Mouse (Mus musculus): ENCODE data around the gene Npm3. TPM values are rescaled to one million over a fixed set of nuclear protein-coding genes. Genes with fewer than 3 reads are reported as not detected.
A peak's percentile ranks its signal among the peaks of the same experiment; 100 is the strongest.

Gene Npm3
- polyA plus RNA-seq, 1 experiment from 2014 or later: 14.7 TPM

GRCm38 (mm10) chr19:45740233-45740632 is 9.2 kb downstream of the Npm3 start:
- Histone ChIP-seq H3K9me3 (no peaks in the 10 kb centered on the region), H3K4me2 (replicated peaks) (no peak overlapping the region), H3K4me3 (replicated peaks) (no peak overlapping the region), H3K4me1 (replicated peaks) (peaks cover 26% of the 10 kb centered on the region), H3K9ac (no peak overlapping the region), H3K27me3 (replicated peaks) (peaks cover 95% of the 10 kb centered on the region), H3K36me3 (no peaks in the 10 kb centered on the region), H3K27ac (no peak overlapping the region)
- no peak for ATAC-seq
- 11% methylated on average over 13 of the region's 13 CpGs for WGBS

GRCm38 (mm10) chr19:45738521-45738920 is 10.9 kb downstream of the Npm3 start:
- Histone ChIP-seq H3K4me2 (replicated peaks) (no peak overlapping the region), H3K9ac (no peak overlapping the region), H3K4me1 (replicated peaks) (peaks cover 29% of the 10 kb centered on the region), H3K36me3 (no peaks in the 10 kb centered on the region), H3K4me3 (replicated peaks) (no peak overlapping the region), H3K27ac (no peak overlapping the region), H3K27me3 (replicated peaks) (peaks cover 95% of the 10 kb centered on the region), H3K9me3 (no peaks in the 10 kb centered on the region)
- 74% methylated on average over 5 of the region's 5 CpGs for WGBS
- no peak for ATAC-seq

GRCm38 (mm10) chr19:45737846-45738484 is 11.4 kb downstream of the Npm3 start:
- H3K27ac ChIP-seq: no peak overlapping the region
- WGBS: 84% methylated on average over 10 of the region's 10 CpGs
- H3K4me1 ChIP-seq (replicated peaks): peaks cover 27% of the 10 kb centered on the region
- H3K9ac ChIP-seq: no peak overlapping the region
- ATAC-seq: no peak
- no peak overlapping the region for H3K4me3 ChIP-seq (replicated peaks)
- no peaks in the 10 kb centered on the region for H3K9me3 ChIP-seq
- H3K4me2 ChIP-seq (replicated peaks): no peak overlapping the region
- H3K36me3 ChIP-seq: no peaks in the 10 kb centered on the region
- H3K27me3 ChIP-seq (replicated peaks): peaks cover 94% of the 10 kb centered on the region

GRCm38 (mm10) chr19:45737208-45737845 is 12.1 kb downstream of the Npm3 start:
- Histone ChIP-seq H3K36me3 (no peaks in the 10 kb centered on the region), H3K27me3 (replicated peaks) (peaks cover 87% of the 10 kb centered on the region), H3K4me1 (replicated peaks) (peaks cover 21% of the 10 kb centered on the region), H3K4me2 (replicated peaks) (peak overlapping the region; percentile 68), H3K9me3 (no peaks in the 10 kb centered on the region), H3K4me3 (replicated peaks) (peak overlapping the region; percentile 26), H3K9ac (peak overlapping the region; percentile 17; the same call in 1 of the 2 replicates), H3K27ac (no peak overlapping the region)
- ATAC-seq: peak; percentile 44; the same call in 1 of the 2 replicates
- WGBS: 23% methylated on average over 23 of the region's 23 CpGs

GRCm38 (mm10) chr19:45736855-45737207 is 12.6 kb downstream of the Npm3 start:
- Histone ChIP-seq H3K4me2 (replicated peaks) (peak overlapping the region; percentile 68), H3K9me3 (no peaks in the 10 kb centered on the region), H3K9ac (peak overlapping the region; percentile 17; the same call in 1 of the 2 replicates), H3K36me3 (no peaks in the 10 kb centered on the region), H3K4me3 (replicated peaks) (peak overlapping the region; percentile 26), H3K27me3 (replicated peaks) (peaks cover 82% of the 10 kb centered on the region), H3K4me1 (replicated peaks) (peaks cover 16% of the 10 kb centered on the region), H3K27ac (no peak overlapping the region)
- peak; percentile 86 for ATAC-seq
- 1% methylated on average over 28 of the region's 28 CpGs for WGBS

- 50% methylated on average over 1 of the region's 1 CpGs for WGBS
- peaks cover 77% of the 10 kb centered on the region for H3K27me3 ChIP-seq (replicated peaks)
- no peak overlapping the region for H3K4me2 ChIP-seq (replicated peaks)
- H3K9me3 ChIP-seq: no peaks in the 10 kb centered on the region
- H3K36me3 ChIP-seq: no peaks in the 10 kb centered on the region
- no peak overlapping the region for H3K27ac ChIP-seq
- H3K9ac ChIP-seq: no peak overlapping the region
- peak; percentile 38; the same call in 1 of the 2 replicates for ATAC-seq
- H3K4me1 ChIP-seq (replicated peaks): peaks cover 13% of the 10 kb centered on the region
- H3K4me3 ChIP-seq (replicated peaks): no peak overlapping the region
Observed at GRCm38 (mm10) chr19:45736241-45736640, 13.2 kb downstream of the Npm3 start.

GRCm38 (mm10) chr19:45734762-45735161 is 14.6 kb downstream of the Npm3 start:
- 30% methylated on average over 7 of the region's 7 CpGs for WGBS
- Histone ChIP-seq H3K4me1 (replicated peaks) (peaks cover 13% of the 10 kb centered on the region), H3K27ac (no peak overlapping the region), H3K9me3 (no peaks in the 10 kb centered on the region), H3K36me3 (no peaks in the 10 kb centered on the region), H3K27me3 (replicated peaks) (peaks cover 64% of the 10 kb centered on the region), H3K9ac (no peak overlapping the region), H3K4me2 (replicated peaks) (no peak overlapping the region), H3K4me3 (replicated peaks) (no peak overlapping the region)
- ATAC-seq: no peak

- H3K27me3 ChIP-seq (replicated peaks): peaks cover 58% of the 10 kb centered on the region
- H3K36me3 ChIP-seq: no peaks in the 10 kb centered on the region
- no peak overlapping the region for H3K4me3 ChIP-seq (replicated peaks)
- H3K4me2 ChIP-seq (replicated peaks): no peak overlapping the region
- H3K9me3 ChIP-seq: no peaks in the 10 kb centered on the region
- no peak overlapping the region for H3K9ac ChIP-seq
- peaks cover 13% of the 10 kb centered on the region for H3K4me1 ChIP-seq (replicated peaks)
- H3K27ac ChIP-seq: no peak overlapping the region
- 72% methylated on average over 5 of the region's 5 CpGs for WGBS
- ATAC-seq: no peak
Observed at GRCm38 (mm10) chr19:45734191-45734590, 15.2 kb downstream of the Npm3 start.

GRCm38 (mm10) chr19:45733564-45733963 is 15.8 kb downstream of the Npm3 start:
- 21% methylated on average over 10 of the region's 10 CpGs for WGBS
- no peaks in the 10 kb centered on the region for H3K9me3 ChIP-seq
- no peaks in the 10 kb centered on the region for H3K36me3 ChIP-seq
- H3K27ac ChIP-seq: no peak overlapping the region
- H3K4me1 ChIP-seq (replicated peaks): peaks cover 13% of the 10 kb centered on the region
- H3K9ac ChIP-seq: no peak overlapping the region
- H3K4me3 ChIP-seq (replicated peaks): no peak overlapping the region
- peaks cover 52% of the 10 kb centered on the region for H3K27me3 ChIP-seq (replicated peaks)
- ATAC-seq: no peak
- no peak overlapping the region for H3K4me2 ChIP-seq (replicated peaks)

- no peaks in the 10 kb centered on the region for H3K36me3 ChIP-seq
- H3K4me1 ChIP-seq (replicated peaks): peaks cover 5% of the 10 kb centered on the region; the same call in 1 of the 2 replicates
- H3K9me3 ChIP-seq: no peaks in the 10 kb centered on the region
- WGBS: 82% methylated on average over 7 of the region's 7 CpGs
- no peak overlapping the region for H3K9ac ChIP-seq
- H3K4me3 ChIP-seq (replicated peaks): no peak overlapping the region
- H3K27me3 ChIP-seq (replicated peaks): peaks cover 33% of the 10 kb centered on the region
- no peak for ATAC-seq
- no peak overlapping the region for H3K4me2 ChIP-seq (replicated peaks)
- H3K27ac ChIP-seq: no peak overlapping the region
Observed at GRCm38 (mm10) chr19:45731658-45732057, 17.7 kb downstream of the Npm3 start.

- Histone ChIP-seq H3K4me2 (replicated peaks) (no peak overlapping the region), H3K4me1 (replicated peaks) (peaks cover 8% of the 10 kb centered on the region; the same call in 1 of the 2 replicates), H3K27ac (no peak overlapping the region), H3K27me3 (replicated peaks) (peaks cover 18% of the 10 kb centered on the region), H3K36me3 (no peaks in the 10 kb centered on the region), H3K9ac (no peak overlapping the region), H3K9me3 (no peaks in the 10 kb centered on the region), H3K4me3 (replicated peaks) (no peak overlapping the region)
- ATAC-seq: no peak
- WGBS: 77% methylated on average over 8 of the region's 8 CpGs
Observed at GRCm38 (mm10) chr19:45730042-45730441, 19.3 kb downstream of the Npm3 start.

GRCm38 (mm10) chr19:45727231-45727630 is 22.2 kb downstream of the Npm3 start:
- H3K4me1 ChIP-seq (replicated peaks): peaks cover 3% of the 10 kb centered on the region; the same call in 1 of the 2 replicates
- 75% methylated on average over 10 of the region's 10 CpGs for WGBS

More at GRCm38 (mm10) chr19:45727231-45727630, 22.2 kb downstream of the Npm3 start:
- Histone ChIP-seq H3K9ac (no peak overlapping the region), H3K36me3 (no peaks in the 10 kb centered on the region), H3K4me3 (replicated peaks) (no peak overlapping the region), H3K9me3 (no peaks in the 10 kb centered on the region), H3K4me2 (replicated peaks) (no peak overlapping the region), H3K27ac (no peak overlapping the region), H3K27me3 (replicated peaks) (no peaks in the 10 kb centered on the region)
- ATAC-seq: no peak

All from intestine, embryonic 15.5 days (tissue).